Mouse (Mus musculus): ENCODE measurements at regions not wholly inside any gene's neighbourhood (a gene's known extent, or its start where the extent isn't known, plus 50 kb on each side); places are given as distances from the start of the nearest gene placed in this dataset.
"Not testable (repeated sequence)": the region's sequence is repeated elsewhere in the genome, so short reads cannot be mapped to it uniquely, and the experiment has no call there.

DNA sequence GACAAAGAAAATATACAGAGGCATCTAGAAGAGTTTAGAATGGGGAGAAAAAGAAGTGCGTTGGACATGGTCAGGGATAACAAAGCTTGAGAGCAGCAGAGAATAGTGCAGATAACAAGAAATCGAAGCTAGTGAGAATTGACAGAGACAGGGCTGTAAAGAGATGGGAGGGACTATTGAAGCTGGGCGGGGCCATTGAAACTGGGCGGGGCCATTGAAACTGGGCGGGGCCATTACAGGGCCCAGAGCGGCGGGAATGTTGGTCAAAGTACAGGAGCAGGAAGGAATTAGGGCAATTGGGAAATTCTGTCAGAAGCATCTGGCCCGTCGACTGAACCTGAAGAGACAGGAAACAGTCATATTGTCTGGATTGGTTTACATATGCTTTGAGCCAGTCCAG lies 243.3 kb upstream of the Srek1ip1 start:
- ChIA-PET CTCF (no interaction called here), POLR2A (interaction anchor here in 3 of 4 experiments (0.5 to 1.4 kb wide), 3 partner anchors 8 to 56 kb away, joined by 3 to 6 read pairs (median 4); no protein-coding TSS in a partner anchor)

DNA sequence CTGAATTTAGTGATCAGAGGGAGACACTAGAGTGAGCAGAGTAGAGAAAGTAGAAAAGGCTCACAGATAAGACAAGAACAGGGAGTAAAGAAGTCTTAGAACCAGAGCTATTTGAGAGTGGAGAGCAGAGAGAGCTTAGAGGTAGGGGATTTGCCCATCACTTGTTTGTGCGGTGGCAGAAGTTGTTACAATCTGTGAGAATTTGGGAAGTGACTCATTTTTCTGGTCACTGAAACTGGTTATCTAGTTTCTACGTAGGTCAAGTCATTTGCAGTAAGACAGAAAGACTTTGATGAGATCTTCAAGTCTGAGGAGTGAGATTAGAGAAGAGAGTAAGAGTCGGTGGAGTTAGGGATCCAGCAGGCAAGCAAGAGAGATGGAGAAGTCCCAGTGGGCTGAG lies 239.0 kb upstream of the Srek1ip1 start:
- CTCF ChIA-PET: no interaction called here
- POLR2A ChIA-PET: interaction anchor here in 1 of 4 experiments (1.3 kb wide), 1 partner anchor 21 kb away, joined by 3 read pairs; no protein-coding TSS in a partner anchor

DNA sequence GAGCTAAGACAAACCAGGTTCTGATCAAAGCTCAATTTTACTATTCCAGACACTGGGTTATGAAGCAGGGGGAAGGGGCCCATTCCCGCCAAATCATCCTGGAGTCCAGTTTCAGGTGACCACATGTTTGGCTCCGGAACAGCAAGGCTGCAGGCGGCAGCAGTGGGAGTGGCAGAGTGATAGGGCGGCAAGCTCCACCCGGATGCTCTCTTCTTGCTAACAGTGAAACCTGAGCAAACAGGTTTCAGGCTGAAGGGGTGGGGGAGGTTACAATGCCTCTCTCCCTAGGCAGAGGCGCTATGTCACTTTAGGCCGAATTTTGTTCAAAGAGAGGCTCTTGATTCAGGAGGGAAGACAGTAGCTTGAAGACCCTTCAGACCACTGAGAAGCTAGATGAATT lies 235.7 kb upstream of the Srek1ip1 start:
- CTCF ChIA-PET, POLR2A ChIA-PET: not testable (repeated sequence)

DNA sequence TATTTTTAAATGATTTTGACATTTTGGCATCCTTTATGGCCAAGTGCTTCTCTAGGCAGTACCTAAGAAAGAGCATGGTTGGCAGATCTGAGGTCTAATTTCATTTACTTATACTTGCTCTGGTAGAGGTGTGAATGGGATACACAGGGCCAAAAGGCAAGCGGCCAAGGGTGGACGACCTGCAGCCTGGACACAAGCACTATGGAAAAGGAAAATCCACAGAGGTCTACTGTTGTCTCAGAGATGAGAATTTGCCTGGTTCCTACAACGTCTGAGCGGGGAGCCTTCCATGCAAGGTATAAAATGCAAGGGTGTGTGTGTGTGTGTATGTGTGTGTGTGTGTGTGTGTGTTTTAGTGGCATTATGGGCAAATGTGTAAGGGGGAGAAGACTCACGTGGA lies 232.4 kb upstream of the Srek1ip1 start:
- CTCF ChIA-PET: no interaction called here
- POLR2A ChIA-PET: no interaction called here

DNA sequence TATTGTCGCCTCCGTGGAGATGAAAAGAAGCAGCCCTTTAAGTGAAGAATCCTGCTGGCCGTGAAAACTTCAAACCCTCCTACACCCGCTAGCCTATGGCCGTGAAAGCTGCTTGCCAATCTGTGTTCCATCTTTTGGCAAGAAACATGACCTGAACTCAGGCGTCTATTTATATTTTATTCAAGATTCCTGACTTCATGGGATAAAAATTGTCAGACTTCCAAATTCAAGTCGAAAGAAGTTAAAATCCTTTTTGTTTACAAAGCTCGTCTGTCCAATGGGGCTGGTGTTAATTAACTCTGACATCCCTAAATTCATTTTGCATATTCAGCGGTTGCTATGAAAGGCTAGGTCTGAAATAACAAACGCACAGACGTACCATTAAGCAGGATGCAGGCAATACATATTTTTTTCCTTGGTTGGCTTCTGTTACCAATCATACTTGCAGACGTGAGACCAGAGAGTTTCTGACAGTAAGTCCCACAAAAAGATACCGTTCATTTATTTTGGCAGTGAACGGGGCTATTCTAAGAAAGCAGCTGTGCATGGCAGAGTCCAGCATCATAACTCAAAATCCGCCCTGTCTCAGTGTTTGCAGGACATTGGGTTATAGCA lies 231.7 kb upstream of the Srek1ip1 start:
- CTCF ChIA-PET: interaction anchor here in 1 of 4 experiments (0.6 kb wide), 1 partner anchor 1909 kb away, joined by 3 read pairs; no protein-coding TSS in a partner anchor

DNA sequence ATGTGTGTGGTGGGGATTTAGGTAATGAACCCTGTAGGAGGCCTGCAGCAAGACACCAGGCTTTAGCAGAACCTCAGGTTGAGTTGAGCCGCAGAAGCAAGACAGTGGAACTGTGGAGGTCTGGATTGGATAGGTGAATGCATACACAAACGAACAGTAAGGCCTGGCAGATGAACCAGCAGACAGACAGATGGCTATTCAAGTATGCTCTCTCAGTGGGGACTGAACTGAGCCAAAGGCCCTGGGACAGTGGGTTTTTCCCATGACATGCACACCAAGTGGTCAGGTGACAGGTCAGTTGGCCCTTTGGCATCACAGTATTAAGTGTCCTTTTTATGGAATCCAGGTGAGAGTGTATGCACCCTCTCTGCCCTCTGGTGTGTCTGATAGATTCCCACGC lies 229.7 kb upstream of the Srek1ip1 start:
- ChIA-PET CTCF (no interaction called here), POLR2A (no interaction called here)

More for the DNA sequence above, 231.7 kb upstream of the Srek1ip1 start:
- POLR2A ChIA-PET: no interaction called here

DNA sequence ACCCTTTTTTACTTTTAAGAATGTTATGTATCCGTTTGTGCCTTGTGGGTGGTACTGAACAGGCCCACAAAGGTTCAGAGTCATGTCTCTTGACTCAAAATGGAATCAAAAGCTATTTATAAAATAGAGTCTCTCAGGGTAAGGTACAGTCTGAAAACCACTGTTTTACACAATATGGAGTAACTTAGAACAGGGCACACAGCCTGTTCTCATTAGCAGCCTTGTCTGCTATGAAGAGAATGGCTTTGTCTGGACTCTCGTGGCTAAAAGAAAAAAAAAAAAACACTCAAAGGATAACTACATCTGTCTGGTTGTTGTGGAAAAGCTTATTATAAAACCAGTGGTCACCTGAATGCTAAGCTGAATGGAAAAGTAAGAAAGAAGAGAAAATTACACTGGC lies 229.3 kb upstream of the Srek1ip1 start:
- POLR2A ChIA-PET: interaction anchor here in 1 of 4 experiments (0.7 kb wide), 1 partner anchor 10 kb away, joined by 3 read pairs; no protein-coding TSS in a partner anchor
- CTCF ChIA-PET: no interaction called here

DNA sequence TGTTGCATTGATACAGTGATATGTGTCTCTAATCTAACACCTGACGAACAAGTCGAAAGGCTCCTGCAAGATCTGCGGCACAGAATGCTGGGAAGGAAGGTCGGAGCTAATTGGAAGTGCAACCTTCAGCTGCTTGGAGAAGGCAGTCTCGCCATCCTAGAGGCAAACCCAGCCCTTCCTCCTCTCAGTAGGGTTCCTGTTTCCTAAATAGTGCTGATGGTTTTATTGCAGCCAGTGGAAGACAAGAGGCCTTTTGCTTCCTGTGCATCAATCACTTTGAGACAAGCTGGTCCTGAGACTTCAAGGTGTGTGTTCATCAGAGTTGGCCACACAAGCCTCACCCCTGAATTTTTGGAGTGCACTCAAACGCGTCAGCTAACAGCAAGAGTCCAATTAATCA lies 228.4 kb upstream of the Srek1ip1 start:
- ChIA-PET CTCF (interaction anchor here in 1 of 4 experiments (0.6 kb wide), 1 partner anchor 373 kb away, joined by 3 read pairs; no protein-coding TSS in a partner anchor), POLR2A (no interaction called here)

DNA sequence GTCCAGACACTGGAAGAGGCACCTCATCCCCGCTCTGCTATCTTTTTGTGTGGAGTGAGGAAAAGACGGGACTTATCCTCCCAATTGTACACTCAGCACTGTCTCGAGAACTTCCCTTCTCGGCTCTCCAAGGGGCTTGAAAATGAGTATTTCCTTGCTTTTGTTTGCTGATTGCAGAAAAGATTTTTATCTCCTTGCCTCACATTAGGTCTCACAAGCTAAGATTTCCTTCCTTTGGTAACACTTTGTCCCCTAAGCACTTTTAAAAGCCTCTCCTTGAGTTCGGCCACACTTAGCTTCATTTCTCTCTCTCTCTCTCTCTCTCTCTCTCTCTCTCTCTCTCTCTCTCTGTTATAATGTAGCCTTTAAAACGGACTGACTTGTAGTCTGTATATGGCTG lies 222.5 kb upstream of the Srek1ip1 start:
- ChIA-PET CTCF (no interaction called here), POLR2A (no interaction called here)

DNA sequence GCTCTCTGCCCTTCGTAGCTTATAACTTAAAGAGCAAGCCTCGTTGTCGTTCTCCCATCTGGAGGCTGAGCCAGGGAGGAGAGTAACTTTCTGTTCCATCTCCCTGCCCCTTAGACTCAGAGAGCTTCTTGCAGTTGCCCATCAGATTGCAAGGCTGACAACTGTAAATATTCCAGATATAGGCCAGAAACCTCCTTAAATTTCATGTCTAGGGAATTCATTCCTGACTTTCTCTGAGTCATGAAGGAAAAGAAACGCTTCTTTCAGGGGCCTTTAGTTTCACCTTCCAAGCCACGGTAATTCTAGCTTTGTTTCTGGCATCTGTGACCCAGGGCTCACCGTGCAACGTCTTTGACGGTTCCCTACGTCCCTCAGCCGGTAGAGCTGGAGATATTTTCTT lies 220.0 kb upstream of the Srek1ip1 start:
- ChIA-PET POLR2A (interaction anchor here in 1 of 4 experiments (0.6 kb wide), 1 partner anchor 9 kb away, joined by 3 read pairs; no protein-coding TSS in a partner anchor), CTCF (no interaction called here)

DNA sequence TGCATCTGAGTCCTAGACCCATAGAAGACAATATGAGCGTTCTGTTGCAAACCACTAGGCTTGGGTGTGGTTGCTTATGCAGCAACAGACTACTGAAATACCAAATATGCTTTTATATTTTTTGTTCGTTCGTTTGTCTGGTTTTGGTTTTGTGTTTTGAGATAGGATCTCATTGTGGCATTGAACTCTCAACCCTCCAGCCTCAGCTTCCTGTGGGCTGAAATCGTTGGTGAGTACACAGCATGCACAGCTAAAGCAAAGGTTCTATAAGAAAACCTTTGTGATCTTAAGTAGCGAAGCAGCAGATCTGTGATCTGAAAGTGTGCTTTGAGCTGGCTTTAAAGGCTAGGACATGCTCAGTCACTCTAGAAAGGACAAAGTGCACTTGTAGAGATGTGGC lies 217.9 kb upstream of the Srek1ip1 start:
- CTCF ChIA-PET: no interaction called here
- POLR2A ChIA-PET: no interaction called here

DNA sequence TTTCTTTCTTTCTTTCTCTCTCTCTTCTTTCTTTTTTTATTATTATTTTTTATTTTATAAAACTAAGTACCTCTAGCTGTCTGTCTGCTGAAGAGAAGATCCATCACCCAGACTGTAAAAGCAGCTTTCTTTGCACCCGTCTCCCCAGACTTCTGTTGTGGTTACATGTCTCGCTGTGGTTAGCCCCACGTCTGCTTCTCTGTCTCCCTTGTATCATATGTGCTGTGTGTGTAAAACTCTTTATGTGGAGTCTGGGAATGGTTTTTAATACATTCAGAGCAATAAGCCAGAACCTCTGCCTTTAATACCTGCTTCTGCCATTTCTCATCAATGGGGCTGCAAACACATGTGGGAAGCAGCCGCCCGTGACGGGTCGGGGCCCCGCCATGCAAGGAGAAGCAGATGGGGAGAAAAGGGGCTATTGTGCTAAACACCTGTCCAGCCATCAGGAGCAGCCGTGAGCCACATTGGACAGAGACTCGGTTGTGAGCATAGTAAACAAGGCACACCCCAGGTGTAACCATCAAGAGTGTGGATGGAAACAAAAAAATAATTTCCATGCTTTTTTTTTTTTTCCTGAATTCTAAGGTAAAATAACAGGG lies 216.0 kb upstream of the Srek1ip1 start:
- ChIA-PET POLR2A (no interaction called here), CTCF (interaction anchor here in 1 of 4 experiments (0.6 kb wide), 1 partner anchor 493 kb away, joined by 3 read pairs; no protein-coding TSS in a partner anchor)

DNA sequence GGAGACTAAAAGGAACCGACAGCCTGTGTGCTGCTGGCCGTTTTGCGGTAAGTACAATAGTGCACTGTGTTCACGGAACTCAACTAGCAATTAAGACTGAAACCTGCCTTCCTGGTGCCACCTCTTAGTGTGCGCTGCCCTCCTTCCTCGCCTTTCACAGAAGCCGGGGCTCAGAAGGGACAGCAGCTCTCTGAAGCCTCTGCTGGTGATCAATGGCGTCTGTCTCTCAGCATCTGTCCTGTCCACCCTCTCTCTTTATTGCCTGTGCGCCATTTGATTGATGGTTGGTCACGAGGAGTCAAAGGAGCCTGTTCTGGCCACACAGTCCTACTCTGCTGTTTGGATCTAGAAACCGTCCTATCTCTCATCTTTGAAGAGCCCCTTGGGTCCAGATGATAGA lies 214.4 kb upstream of the Srek1ip1 start:
- ChIA-PET POLR2A (no interaction called here), CTCF (no interaction called here)

DNA sequence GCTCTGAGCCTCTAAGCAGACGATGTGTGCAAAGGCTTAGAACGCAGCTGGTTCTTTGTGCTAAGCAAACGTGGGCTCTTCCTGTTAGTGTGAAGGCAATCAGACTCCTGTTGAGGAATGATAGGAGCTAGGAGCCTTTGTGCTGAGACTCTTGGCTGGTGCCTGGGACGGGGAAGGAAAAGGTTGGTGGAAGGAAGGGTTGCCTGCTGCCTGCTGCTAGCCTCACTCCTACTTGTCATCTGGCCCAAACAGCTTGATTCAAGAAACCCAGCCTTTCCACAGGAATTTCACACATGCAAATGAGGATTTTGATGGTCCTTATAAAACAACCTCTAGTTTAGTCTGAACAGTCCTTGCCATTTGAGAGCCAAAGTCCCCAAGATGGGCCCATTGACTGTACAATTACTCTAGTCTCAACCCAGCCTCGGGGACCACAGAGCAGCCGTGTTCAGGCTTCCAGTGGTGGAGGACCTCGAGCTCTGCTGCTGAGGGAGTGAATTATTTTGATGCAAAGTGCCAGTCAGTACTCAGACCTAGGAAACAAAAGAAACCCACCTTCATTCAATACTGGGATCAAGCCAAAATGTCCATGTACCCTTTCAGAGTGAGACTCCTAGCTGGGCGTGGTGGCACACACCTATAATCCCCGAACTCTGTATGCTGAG lies 211.5 kb upstream of the Srek1ip1 start:
- POLR2A ChIA-PET: interaction anchor here in 2 of 4 experiments (0.6 to 1.3 kb wide), 2 partner anchors 26 to 233 kb away, joined by 3 to 4 read pairs; no protein-coding TSS in a partner anchor

More for the DNA sequence above, 211.5 kb upstream of the Srek1ip1 start:
- CTCF ChIA-PET: no interaction called here
